Mouse (Mus musculus) ovary, postnatal 14 days (tissue): Measurements from ENCODE around the gene Lrrc15.
A peak's percentile ranks its signal among the peaks of the same experiment; 100 is the strongest.

Experiments used
- DNase-seq: peaks from one replicate; pipeline ENCODE4 v3.0.0; 2022; ENCODE audit warnings: low spot score

The Lrrc15 gene

DNA sequence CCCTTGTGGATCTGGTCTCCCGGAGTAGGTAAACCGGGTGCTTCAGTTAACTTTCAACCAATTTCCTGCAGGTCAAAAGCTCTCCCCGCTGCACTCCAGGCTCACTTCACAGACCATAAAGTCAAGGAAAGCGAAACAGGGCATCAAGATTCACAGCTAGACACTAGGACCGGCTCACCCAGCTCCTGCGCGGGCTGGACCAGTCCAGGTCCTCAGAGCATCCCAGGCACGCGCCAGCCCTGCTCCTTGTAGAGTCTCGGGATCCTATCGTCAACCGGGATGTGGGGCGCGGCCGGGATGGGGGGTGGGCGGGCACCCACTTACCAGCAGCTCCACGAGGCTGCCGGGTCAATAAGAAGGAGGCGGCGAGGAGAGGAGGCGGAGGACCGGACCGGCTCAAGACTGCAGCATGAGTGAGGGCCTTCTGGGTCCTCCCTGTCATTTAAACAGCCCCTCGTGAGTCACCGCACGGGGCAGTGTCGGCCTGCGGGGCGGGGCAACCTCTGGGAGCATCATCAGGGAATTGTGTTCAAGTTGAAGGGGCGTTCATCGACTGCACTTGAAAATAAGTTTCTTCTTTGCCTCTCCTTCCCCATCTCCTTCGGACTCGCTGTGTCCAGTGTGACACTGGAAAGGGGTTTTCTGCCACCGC lies at the start of gene Lrrc15:
Gene Lrrc15, minus strand, starts transcription at position 413 of the 652 bp plus-strand sequence.
- no peak for DNase-seq

DNA sequence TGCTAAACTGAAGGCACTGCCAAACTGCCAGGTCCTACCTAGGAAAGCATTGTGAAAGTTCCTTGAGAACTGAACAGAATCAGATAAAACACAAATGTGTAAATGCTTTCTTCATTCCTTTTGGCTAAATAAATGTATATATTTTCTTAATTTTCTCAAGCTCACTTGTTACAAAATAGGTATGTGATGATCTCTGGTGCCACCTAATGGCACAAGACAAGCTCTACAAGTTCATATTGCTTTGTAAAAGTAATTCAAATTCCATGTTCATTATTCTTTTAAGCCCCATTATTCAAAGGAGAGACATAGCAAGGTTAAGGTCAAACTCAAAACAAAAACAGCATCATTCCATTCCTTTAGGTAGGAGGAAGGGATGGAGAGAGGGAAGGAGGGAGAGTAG lies 31.2 kb upstream of the Lrrc15 start:
- no peak for DNase-seq

DNA sequence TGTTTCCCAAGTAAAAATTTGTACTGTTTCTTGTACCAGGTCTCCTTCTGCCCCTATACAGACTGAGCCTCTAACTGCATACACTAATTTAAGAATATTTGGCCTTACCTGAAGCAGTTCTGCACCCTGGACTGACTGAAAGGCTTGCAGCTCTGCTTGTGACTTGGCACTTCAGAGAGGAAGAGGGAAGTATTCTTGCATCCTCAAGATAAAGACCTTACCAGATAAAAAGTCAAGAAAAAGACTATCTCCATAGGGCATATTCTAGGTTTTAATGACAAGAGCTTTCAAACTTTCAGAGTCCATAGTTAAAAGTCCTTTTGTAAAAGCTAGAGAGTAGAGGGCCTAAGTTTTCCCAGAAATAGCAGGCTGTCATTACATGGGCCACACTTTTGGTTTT lies 27.6 kb upstream of the Lrrc15 start, which contains the start of gene Gp5:
Gene Gp5, minus strand, starts transcription at position 133 of the 400 bp plus-strand sequence.
- DNase-seq, result no peak

DNA sequence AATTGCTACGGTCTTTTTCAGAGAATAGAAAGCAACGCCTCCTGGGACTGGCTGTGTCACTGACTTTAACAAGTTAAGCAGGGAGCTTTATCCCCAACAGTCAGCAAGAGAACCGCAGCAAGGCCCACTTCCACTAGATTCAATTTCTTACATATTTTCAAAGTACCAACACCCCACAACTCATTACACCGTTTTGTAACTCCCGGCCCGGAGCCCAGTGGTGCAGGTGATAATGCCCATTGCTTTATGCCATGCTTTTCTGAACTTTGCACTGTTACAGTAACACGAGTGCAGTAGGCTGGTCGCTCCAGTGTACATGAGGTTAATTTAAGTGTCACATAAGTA lies 27.1 kb upstream of the Lrrc15 start:
- no peak for DNase-seq

DNA sequence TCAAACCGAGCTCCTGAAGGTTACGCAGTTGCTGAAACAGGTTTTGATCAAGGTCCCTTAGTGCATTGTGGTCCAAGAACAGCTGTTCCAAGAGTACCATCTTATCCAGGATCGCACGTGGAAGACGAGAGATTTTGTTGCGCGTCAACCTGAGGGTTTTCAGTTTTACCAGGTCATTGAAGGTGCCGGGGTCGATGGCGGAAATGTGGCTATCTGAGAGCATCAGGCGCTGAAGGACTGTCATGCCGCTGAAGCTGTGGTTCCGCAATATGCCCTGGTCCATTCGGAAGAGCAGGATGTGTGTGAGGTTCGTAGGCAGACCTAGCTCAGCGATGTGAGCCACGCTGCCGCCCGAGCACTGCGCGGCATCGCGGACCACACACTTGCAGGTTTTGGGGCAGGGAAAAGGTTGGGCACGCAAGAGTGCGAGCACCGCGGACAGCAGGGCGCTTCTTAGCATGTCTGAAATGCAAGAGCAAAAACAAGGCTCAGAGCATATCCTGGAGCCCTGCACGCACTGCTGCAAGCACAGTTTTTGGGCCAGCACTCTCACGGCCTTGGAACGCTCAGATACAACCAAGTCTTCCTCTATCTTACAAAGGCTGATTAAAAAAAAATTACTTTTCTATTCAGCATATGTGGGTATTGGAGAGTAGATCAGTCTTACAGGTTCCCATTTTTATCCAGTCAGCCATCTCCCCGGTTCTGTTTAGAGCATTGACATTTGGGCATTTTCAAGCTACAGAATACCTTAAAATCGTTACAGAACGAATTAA lies 26.5 kb upstream of the Lrrc15 start:
- no peak for DNase-seq

DNA sequence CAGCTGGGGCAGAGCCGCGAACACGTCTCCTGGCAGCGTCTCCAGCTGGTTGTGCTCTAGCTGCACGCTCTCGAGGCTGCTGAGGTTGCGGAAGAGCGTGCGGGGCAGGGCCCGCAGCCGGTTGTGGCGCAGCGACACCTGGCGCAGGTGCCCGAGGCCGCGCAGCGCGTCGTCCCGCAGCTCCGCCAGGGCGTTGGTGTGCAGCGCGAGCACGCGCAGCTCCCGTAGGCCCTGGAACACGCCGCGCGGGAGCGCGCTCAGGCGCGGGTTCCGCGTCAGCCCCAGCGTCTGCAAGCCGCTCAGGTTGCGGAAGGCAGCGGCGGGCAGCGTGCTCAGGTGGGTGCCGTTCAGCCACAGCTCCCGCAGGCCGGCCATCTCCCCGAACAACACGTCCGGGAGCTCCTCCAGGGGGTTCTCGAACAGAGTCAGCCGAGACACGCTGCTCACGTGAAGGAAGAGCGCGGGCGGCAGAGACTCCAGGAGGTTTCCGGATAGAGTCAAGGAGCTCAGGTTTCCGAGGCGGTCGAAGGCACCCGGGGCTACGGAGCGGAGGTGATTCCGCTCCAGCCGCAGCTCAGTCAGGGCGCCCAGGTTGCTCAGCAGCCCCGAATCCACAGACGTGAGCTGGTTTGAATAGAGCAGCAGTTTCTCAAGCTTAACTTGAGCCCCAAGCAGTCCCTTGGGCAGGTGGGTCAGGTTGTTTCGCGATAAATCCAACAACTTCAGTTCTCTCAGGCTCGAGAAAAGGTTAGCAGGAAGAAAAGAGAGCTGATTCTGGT lies 25.7 kb upstream of the Lrrc15 start:
- DNase-seq, result peak; percentile 15

DNA sequence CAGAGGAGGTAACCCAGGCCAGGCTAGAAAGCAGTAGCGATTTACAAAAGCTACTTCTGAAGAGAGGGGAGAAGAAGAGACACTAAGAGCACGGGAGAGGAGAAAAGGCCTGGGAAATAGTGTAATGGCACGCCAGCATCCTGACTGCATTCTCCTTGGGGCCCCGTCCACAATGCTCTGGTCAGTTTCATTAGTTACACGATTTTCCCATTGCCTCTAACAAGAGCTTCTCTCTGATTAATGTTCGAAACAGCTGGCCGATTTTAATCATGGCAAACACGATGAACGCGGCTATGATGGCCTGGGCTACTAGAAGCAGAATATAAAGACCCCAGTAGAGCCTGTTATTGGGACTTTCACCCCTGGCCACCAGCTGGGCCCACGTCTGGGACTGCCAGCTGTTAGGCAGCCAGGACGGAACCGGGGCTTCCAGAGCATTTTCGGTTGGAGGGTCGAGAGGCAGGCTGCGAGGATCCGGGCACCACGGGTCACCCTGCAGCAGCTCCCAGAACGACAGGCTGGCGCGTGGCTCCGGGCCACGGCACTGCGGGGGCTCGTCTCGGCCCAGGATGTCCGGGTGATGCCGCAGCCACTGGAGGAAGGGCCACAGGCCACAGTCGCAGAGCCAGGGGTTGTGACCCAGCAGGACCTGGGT lies 25.0 kb upstream of the Lrrc15 start:
- DNase-seq, result no peak

DNA sequence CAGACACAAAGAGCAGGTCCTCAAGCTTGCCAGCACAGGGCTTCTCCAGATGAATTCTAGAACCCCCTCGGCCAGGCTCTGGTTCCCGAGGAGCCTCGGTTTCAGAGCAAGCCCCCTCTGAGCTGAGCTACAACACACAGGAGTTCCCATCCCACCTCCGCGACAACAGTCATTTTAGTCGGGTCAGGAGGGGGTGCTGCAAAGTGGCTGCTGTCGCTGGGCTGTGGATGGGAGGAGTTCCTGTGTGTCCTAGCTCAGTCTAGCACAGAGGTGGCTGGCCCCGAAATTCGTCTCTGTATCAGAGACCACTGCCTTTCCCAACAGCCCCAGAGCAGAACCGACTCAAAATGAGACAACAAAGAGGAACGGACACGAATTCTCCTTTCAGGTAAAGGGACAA lies 24.2 kb upstream of the Lrrc15 start:
- DNase-seq, result no peak

DNA sequence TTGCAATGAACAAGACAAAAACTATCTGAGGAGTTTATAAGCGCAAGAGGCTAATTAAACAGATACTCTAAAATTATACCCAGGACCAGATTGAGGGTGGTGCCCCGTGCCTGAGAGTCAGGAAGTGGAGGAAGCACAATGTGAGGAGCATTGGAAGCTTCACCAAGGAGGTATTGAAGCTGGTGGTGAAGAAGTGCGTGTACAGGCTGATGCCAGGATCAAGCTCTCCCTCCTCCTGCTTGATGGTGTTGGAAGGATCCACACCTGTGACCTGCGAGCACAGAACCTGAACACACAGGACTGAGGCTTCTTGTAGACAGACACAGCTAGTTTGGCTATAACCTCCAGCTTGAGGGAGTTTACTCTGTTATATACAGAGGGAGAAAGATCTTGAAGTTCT lies 23.0 kb upstream of the Lrrc15 start:
- DNase-seq, result no peak

DNA sequence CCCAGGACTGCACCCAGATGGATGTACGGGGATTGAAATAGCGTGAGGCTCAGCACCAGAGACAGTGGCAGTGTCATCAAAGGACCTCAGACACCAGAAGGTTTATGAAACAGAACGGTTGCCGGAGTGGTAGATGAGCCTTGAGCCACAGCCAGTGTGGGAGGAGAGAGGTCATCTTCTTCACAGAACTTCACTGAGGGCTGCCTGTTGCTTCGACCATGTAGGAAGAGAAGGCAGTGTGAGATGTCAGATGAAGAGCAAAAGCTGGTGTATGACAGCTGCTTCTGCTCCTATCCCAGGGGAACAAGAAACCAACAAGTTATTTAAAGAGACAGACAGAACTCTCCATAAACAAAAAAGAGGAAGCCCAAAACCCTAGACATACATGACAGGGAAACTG lies 21.2 kb upstream of the Lrrc15 start:
- DNase-seq, result no peak

DNA sequence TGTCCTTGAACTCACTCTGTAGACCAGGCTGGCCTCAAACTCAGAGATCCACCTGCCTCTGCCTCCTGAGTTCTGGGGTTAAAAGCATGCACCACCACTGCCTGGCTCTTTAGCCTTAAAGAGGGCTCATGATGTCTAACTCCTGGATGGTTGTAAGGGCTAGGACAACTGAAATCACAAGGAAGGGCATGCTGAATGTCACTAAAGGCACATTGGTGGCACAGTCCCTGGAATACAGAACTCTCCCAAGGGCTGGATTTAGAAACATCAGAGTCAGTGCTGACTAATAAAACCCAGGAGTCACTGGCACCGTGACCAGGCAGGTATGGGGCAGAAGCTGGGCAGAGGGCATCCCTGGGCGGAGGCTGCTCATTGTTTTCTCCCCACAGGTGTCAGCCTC lies 20.4 kb upstream of the Lrrc15 start:
- DNase-seq, result no peak

DNA sequence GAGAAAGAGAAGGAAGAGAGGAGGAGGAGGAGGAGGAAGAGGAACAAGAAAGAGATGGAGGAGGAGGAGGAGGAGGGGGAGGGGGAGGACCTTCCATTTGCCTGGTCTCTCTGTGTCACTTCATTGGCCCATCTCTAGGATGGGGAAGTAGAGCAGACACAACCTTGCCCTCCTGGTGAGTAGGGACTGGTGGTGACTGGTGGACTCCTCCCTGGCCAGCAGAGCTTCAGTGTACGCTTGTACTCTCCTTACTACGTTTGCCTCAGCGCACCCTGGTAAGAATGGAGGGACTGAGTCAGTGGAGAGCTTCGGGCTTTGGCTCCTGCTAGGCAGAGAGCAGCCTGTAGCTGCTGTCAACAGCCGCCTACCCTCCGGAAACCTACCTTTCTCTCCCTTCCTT lies 19.6 kb upstream of the Lrrc15 start:
- no peak for DNase-seq

DNA sequence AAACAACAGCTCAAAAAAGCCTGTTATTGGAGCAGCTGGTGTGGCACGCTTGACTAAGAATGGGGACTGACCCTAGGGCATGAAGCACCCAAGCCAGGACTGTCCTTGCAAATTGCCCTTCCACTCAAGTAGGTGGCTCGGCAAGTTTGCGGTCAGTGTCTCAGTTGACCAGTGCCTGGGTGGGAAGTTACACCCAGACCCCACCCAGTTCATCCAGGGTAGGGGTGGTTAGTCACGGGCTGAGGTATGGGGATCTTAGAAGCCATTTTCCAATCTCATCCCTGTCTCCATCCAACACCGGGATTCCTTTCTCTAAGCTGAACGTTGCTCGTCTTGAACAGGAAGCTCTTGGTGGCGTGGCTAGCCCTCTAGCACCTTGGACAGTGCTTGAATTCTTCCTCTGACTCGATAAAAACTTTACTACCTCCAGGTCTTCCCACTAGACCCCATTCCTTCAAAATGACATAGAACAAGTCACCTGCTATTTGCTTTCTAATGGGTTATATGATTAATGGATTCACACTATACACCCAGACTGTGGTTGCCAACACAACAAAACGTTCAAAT lies 16.7 kb upstream of the Lrrc15 start:
- no peak for DNase-seq

DNA sequence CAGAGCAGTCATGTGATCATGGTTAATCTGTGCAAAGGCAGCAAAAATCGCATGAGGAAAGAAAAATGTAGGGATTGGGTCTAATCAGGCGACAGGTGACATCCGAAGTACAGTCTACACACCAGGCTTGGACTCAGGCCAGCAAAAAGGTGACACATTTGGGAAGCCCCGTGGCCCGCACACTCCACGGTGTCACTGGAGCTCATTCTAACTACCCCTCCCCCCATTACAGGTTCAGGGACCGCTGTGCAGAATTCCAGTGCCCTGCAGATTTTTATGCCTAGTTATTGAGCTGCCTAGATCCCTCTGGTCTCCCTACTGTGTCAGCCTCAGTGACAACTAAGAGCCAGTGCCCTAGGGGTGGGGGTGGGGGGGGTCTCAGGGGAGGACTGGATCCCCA lies 14.4 kb upstream of the Lrrc15 start:
- no peak for DNase-seq

DNA sequence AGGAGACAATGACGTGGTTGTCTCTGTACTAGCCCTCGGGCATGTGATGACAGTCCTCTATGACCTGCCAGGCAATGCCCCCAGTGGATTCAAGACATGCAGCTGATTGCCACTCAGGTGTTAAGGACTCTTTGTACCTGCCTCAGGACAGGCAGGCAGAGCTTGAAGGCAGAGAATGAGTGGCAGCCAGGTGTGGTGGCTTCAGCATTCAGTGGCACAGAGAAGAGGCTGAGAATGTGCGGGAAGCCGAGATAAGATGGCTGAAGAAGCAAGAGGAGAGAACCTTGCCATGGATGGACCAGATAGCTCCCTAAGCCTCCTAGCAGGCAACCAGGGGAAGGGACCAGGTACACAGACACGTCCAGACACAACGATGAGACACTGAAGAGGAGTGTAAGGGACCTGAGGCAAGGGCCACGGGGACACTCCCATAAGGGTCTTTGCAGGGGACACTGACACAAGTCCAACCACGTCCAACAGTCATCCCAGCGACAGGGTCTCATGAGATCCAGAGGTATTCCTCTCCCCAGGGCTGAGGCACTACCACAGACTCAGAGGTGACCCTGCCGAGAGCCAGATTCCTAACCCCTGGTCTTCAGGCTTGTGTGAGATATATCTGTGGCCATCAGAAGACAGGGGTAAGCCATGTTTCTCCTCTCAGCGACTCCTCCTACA lies 13.7 kb upstream of the Lrrc15 start:
- no peak for DNase-seq

DNA sequence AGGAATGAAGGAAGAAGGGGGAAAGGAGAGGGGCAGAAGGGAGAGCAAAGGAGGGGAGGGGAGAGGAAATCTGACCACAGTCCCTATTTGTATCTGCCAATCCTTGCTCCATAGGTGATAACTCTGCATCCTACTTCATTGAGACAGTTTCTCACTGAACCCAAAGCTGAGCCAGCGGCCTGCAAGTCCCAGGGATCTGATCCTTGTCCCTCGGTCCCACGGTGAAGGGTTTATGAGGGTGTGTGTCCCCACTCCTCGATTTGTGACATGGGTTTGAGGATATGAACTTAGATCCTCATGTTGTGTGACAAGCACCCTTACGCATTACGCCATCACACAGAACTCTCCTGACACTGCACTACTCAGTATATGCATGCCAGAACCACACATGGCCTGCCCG lies 12.1 kb upstream of the Lrrc15 start:
- DNase-seq, result no peak

DNA sequence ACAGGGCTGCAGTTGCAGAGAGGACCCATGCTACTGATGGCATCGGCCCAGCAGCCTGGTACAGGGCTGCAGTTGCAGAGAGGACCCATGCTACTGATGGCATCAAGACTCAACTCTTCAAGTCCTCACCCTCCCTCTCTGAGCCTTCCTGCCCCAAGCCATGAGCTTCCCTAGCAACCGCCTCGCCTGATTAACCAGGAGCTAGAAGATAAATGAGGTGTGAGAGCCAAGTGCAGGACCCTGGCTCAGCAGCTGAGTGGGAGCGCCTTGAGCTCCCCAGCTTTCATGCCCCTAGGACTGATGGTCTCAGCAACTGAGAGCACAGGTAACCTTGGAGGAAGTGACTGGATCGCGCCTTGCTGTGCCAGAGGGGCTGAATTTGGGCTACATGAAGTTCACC lies 7.4 kb upstream of the Lrrc15 start:
- DNase-seq, result no peak

DNA sequence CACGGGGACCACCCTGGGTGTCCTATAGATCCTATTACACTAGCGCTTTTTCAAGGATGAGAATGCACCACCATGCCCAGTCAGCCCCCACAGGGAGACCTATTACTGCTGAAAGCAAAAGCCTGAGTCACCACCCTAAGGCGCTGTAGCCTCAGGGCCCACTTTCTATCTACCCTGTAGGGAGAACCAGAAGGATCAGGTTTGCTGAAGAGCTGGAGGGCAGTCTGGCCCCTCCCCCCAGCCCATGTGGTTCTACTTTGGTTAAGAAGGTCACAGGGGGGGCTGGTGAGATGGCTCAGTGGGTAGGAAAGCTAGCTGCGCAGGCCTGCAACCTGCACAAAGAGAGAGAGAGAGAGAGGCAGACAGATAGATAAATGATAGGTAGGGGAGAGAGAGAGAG lies 2.6 kb upstream of the Lrrc15 start:
- DNase-seq, result no peak

DNA sequence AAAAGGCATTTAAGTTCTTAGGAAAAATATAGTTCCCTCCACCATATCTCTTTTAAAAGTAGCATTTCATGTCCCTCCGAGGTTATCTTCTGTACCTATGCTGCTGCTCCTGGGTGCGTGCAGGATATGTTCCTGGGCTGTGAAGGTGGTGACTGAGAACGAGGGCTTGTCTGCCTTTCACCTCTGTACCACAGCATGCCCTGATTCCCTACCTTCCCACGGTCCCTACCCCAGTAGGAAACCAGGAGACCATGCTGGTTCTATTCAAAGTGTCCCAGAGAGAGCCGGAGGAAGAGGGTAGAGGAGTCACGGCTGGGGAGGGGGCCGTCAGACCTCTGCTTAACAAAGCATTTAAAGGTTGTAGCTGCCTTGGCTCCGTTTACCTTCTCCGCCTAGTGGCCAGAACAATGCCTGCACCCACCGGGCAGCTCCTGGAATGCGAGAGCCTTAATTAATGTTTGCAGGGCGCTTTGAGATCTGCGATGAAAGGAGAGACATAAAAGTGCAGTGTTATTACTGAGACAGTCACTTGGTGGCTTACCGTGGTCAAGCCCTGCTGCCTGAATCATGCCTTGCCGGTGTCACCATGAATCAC lies 784 bp upstream of the Lrrc15 start:
- peak; percentile 27 for DNase-seq

DNA sequence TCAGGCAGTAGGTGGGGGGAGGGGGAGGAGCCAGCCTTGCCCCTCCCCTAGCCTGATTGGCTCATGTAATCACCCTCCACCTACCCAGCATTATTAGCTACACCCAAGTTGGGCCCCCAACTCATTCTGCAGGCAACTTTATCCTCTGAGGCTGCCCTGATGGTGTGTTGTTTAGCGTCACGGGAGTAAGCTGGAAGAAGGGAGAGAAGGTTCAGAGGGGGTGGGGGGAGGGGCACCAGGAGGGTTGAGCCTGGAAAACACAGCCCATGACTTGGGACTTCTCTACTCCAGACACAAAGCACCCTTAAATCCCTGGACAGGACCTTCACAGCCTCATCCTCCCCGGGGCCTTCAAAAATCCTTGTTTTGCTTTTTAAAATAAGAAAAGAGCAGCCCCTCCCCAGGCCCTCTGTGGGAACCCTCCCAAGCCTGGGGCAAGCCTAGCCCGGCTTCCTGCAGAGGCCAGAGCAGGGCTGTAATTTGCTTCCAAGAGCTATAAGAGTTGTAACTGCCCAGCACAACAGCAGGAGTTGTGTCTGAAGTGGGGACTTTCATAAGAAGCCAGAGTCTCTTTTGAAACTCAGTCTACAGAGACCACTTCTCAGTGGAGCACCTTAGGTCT lies 2.3 kb downstream of the Lrrc15 start:
- DNase-seq, result no peak

DNA sequence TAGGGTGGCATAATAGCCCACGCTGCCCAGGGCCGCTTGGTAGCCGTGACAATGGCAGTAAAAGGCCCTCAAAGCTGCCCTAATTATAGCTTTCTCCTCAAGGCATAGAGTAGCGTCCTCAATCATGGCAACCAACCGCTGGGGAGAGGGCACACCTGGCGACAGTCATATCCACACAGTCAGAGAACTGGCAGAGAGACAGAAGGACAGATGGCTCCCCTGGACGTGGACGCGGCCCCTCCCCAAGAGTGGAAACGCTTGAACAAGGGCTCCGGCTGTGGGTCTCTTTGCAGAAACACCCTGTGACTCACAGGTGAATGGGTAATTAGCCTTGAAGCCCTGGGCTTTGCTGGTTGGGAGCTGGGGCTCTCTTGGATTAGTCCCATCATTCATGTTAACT lies 4.7 kb downstream of the Lrrc15 start:
- no peak for DNase-seq
